Mouse (Mus musculus) erythroid progenitor cell, adult 5-6 weeks (primary cell): Measurements from ENCODE around the gene Dhx37. TPM values are rescaled to one million over a fixed set of nuclear protein-coding genes. Genes with fewer than 3 reads are reported as not detected.

Source experiments
- ATAC-seq: replicated peaks from 2 replicates; pipeline ENCODE4 v1.8.0; 2016; ENCODE audit warnings: moderate number of reproducible peaks, mild to moderate bottlenecking, moderate TSS enrichment, inconsistent platforms; ENCODE audit not compliant: poor library complexity, low FRiP score, severe bottlenecking
- total RNA-seq, 2 experiments: library from RNA; stranded (forward) in 1 of 2; stranded (reverse) in 1 of 2; fragments of 150-400 nt in 1 of 2; fragments of 186-747, 209-891 nt in 1 of 2; gene quantifications; 2 replicates each; pipeline versions ENCODE4 v1.2.3 to v1.2.4; 2015 to 2017; ENCODE audit warnings: low replicate concordance in 2 of 2

The Dhx37 gene
- total RNA-seq, 2 experiments from 2014 or later: 3.6 to 5.0 TPM

GRCm38 (mm10) chr5:125370950-125371693, 62.8 kb downstream of the Dhx37 start:
- ATAC-seq: no peak

GRCm38 (mm10) chr5:125368568-125368967, 65.4 kb downstream of the Dhx37 start:
- ATAC-seq: peak; percentile 88

DNA sequence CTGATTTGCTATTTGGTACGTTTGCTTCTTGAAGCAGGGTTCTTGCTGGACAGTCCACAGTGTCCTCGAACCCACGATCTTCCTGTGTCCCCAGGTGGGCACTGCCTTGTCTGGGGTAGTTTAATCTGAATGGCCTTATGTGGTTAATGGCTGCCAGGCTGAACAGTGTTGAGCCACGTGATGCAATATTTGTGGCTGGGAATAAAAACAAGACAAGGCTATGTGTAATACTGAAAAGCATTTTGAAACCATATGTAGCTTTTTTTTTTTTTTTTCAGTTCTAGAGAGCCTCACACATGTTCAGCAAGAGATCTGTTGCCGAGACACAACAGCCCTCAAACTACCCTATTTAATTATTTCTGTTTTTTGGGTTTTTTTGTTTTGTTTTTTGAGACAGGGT, 65.8 kb downstream of the Dhx37 start:
- ATAC-seq: no peak

GRCm38 (mm10) chr5:125364851-125365429, 69.0 kb downstream of the Dhx37 start:
- no peak for ATAC-seq

- no peak for ATAC-seq
These were observed 70.0 kb downstream of the Dhx37 start for GRCm38 (mm10) chr5:125363894-125364293.

Other genes starting within 250 kb of the Dhx37 start
- 33.9 and 39.0 TPM in 2 replicates for gene Scarb1, start 93.0 kb downstream of the Dhx37 start, total RNA-seq (2015; ENCODE audit: low replicate concordance)
- gene Scarb1, start 93.0 kb downstream of the Dhx37 start, total RNA-seq (2017; ENCODE audit: low replicate concordance): 35.3 and 44.2 TPM in 2 replicates
- gene Gm10382, start 44.8 kb downstream of the Dhx37 start, total RNA-seq (2015; ENCODE audit: low replicate concordance): not detected in 2 replicates
- gene Gm10382, start 44.8 kb downstream of the Dhx37 start, total RNA-seq (2017; ENCODE audit: low replicate concordance): not detected in 2 replicates
- 158 and 186 TPM in 2 replicates for gene Ubc, start 43.9 kb downstream of the Dhx37 start, total RNA-seq (2015; ENCODE audit: low replicate concordance)
- 215 and 222 TPM in 2 replicates for gene Ubc, start 43.9 kb downstream of the Dhx37 start, total RNA-seq (2017; ENCODE audit: low replicate concordance)
- gene Bri3bp, start 7.4 kb upstream of the Dhx37 start, total RNA-seq (2015; ENCODE audit: low replicate concordance): 5.4 and 10.5 TPM in 2 replicates
- 2.0 and 2.4 TPM in 2 replicates for gene Bri3bp, start 7.4 kb upstream of the Dhx37 start, total RNA-seq (2017; ENCODE audit: low replicate concordance)
- 6.5 and 13.4 TPM in 2 replicates for gene Aacs, start 41.7 kb upstream of the Dhx37 start, total RNA-seq (2015; ENCODE audit: low replicate concordance)
- gene Aacs, start 41.7 kb upstream of the Dhx37 start, total RNA-seq (2017; ENCODE audit: low replicate concordance): 1.2 and 7.1 TPM in 2 replicates
- not detected in 2 replicates for gene Tmem132b, start 97.7 kb upstream of the Dhx37 start, total RNA-seq (2015; ENCODE audit: low replicate concordance)
- gene Tmem132b, start 97.7 kb upstream of the Dhx37 start, total RNA-seq (2017; ENCODE audit: low replicate concordance): not detected in 2 replicates